Mouse (Mus musculus) midbrain, embryonic 16.5 days (tissue): ENCODE measurements at regions not wholly inside any gene's neighbourhood (a gene's known extent, or its start where the extent isn't known, plus 50 kb on each side); places are given as distances from the start of the nearest gene placed in this dataset.

Source experiments
- ATAC-seq: fragments of 200-750 bp; cut with Nextera tagmentation; 2 replicates; pipeline ENCODE4 v1.8.0; 2017; ENCODE audit warnings: moderate TSS enrichment
- H3K27ac ChIP-seq: fragments of 300-500 bp; sonication (generic); 2 replicates; pipeline ENCODE4 v1.5.1; 2014; ENCODE audit warnings: mild to moderate bottlenecking, low read length, mixed read lengths
- H3K27me3 ChIP-seq: fragments of 300-500 bp; sonication (generic); 2 replicates; pipeline ENCODE4 v1.6.1; 2014; ENCODE audit warnings: low read depth, low read length, mixed read lengths; ENCODE audit not compliant: control insufficient read depth, insufficient read depth
- H3K36me3 ChIP-seq: fragments of 300-500 bp; sonication (generic); 2 replicates; pipeline ENCODE4 v1.6.1; 2014; ENCODE audit warnings: mild to moderate bottlenecking, low read length, moderate library complexity, mixed read lengths; ENCODE audit not compliant: control insufficient read depth, insufficient read depth
- H3K4me1 ChIP-seq: fragments of 300-500 bp; sonication (generic); 2 replicates; pipeline ENCODE4 v1.6.1; 2014; ENCODE audit warnings: mild to moderate bottlenecking, low read length, mixed read lengths; ENCODE audit not compliant: control insufficient read depth, insufficient read depth
- H3K4me2 ChIP-seq: fragments of 300-500 bp; sonication (generic); 2 replicates; pipeline ENCODE4 v1.6.1; 2014; ENCODE audit warnings: mild to moderate bottlenecking, low read length, mixed read lengths
- H3K4me3 ChIP-seq: fragments of 300-500 bp; sonication (generic); 2 replicates; pipeline ENCODE4 v1.5.1; 2014; ENCODE audit warnings: low read depth, mild to moderate bottlenecking, low read length, moderate library complexity, mixed read lengths
- H3K9ac ChIP-seq: fragments of 300-500 bp; sonication (generic); 2 replicates; pipeline ENCODE4 v1.6.1; 2014; ENCODE audit warnings: low read depth, low read length, mixed read lengths
- H3K9me3 ChIP-seq: fragments of 300-500 bp; sonication (generic); replicated peaks from 2 replicates; pipeline ENCODE4 v1.6.1; 2014; ENCODE audit warnings: mild to moderate bottlenecking, low read length, mixed read lengths; ENCODE audit not compliant: control insufficient read depth, poor library complexity, severe bottlenecking
- WGBS: fragments of 180-500 bp; shearing (Covaris S2); extraction: QIAGEN DNeasy Blood & Tissue Kit; methylation state at CpG from one replicate; pipeline ENCODE4 v1.1.7; 2014; 5-methylcytosine and 5-hydroxymethylcytosine counted together

GRCm38 (mm10) chr19:52623496-52623895 is 359.4 kb downstream of the Ins1 start:
- no peaks in the 10 kb centered on the region for H3K27me3 ChIP-seq
- no peak overlapping the region for H3K27ac ChIP-seq
- H3K4me1 ChIP-seq = no peaks in the 10 kb centered on the region
- H3K4me3 ChIP-seq = no peak overlapping the region
- H3K4me2 ChIP-seq = no peak overlapping the region
- no peak overlapping the region for H3K9ac ChIP-seq
- no peaks in the 10 kb centered on the region for H3K36me3 ChIP-seq
- ATAC-seq = no peak
- no peaks in the 10 kb centered on the region for H3K9me3 ChIP-seq

GRCm38 (mm10) chr19:52613353-52613752 is 349.3 kb downstream of the Ins1 start:
- Histone ChIP-seq H3K36me3 (no peaks in the 10 kb centered on the region), H3K27ac (no peak overlapping the region), H3K4me1 (no peaks in the 10 kb centered on the region), H3K4me2 (no peak overlapping the region), H3K9me3 (no peaks in the 10 kb centered on the region), H3K4me3 (no peak overlapping the region), H3K27me3 (no peaks in the 10 kb centered on the region), H3K9ac (no peak overlapping the region)
- ATAC-seq = no peak
- 92% methylated on average over 5 of the region's 5 CpGs for WGBS

DNA sequence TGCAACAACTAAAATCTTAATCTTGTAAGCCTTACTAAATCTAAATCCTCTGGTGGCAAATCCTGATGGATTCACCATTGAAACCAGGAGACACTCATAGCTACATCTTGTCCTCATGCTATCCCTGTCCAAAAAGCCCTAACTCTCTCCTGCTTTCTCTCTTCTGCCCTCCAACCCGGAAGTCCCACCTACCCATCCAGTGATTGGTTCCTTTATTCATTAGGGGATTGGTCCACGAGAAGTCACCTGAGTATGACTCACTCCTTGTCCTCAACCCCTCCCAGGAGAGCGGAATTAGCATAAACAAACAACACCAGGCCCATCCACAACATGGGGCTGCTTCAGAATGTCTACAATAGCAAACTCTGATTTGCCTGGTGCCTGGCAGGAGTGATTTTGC is 342.8 kb downstream of the Ins1 start:
- H3K9ac ChIP-seq = no peak overlapping the region
- no peak overlapping the region for H3K4me2 ChIP-seq
- H3K36me3 ChIP-seq = no peaks in the 10 kb centered on the region
- no peak for ATAC-seq
- H3K4me1 ChIP-seq = no peaks in the 10 kb centered on the region
- WGBS = 78% methylated on average over 3 of the region's 3 CpGs
- no peak overlapping the region for H3K4me3 ChIP-seq
- H3K27ac ChIP-seq = no peak overlapping the region
- H3K27me3 ChIP-seq = no peaks in the 10 kb centered on the region
- no peaks in the 10 kb centered on the region for H3K9me3 ChIP-seq

- Histone ChIP-seq H3K9ac (no peak overlapping the region), H3K9me3 (no peaks in the 10 kb centered on the region), H3K4me2 (no peak overlapping the region), H3K27ac (peak overlapping the region; percentile 1; the same call in 1 of the 2 replicates), H3K36me3 (no peaks in the 10 kb centered on the region), H3K4me1 (0 out of 2 replicates have a peak, but pooled peaks cover 5% of the 10 kb centered on the region), H3K27me3 (no peaks in the 10 kb centered on the region), H3K4me3 (no peak overlapping the region)
- 7% methylated on average over 3 of the region's 3 CpGs for WGBS
- ATAC-seq = peak; percentile 45
Observed at GRCm38 (mm10) chr19:52600410-52600809, 336.3 kb downstream of the Ins1 start.

DNA sequence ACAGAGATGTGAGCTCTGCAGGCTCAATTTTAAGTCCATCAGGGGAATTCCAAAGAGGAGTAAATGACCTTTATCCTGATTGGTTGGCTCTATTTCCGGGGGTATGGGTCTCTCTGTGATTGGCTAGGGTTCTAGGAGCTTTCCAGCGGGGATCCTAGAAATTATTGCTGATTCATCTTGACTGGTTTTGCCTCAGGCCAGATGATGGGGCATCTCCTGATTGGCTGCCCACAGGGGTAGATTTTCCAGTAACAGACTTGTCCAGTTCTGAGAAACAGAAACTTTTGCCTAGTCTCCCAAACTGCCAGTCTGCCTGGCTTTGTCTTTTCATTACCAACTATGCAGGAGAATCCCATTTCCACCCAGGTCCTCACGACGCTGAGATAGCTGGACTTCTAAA is 301.3 kb downstream of the Ins1 start:
- no peaks in the 10 kb centered on the region for H3K27me3 ChIP-seq
- no peak overlapping the region for H3K27ac ChIP-seq
- no peak for ATAC-seq
- no peaks in the 10 kb centered on the region for H3K9me3 ChIP-seq
- H3K4me2 ChIP-seq = no peak overlapping the region
- H3K4me1 ChIP-seq = no peaks in the 10 kb centered on the region
- no peak overlapping the region for H3K9ac ChIP-seq
- WGBS = 92% methylated on average over 4 of the region's 4 CpGs
- H3K36me3 ChIP-seq = no peaks in the 10 kb centered on the region
- no peak overlapping the region for H3K4me3 ChIP-seq

GRCm38 (mm10) chr19:52534758-52535157 is 270.7 kb downstream of the Ins1 start:
- Histone ChIP-seq H3K9ac (no peak overlapping the region), H3K4me3 (no peak overlapping the region), H3K27me3 (no peaks in the 10 kb centered on the region), H3K27ac (no peak overlapping the region), H3K36me3 (no peaks in the 10 kb centered on the region), H3K4me1 (no peaks in the 10 kb centered on the region), H3K9me3 (no peaks in the 10 kb centered on the region), H3K4me2 (no peak overlapping the region)
- no peak for ATAC-seq
- 24% methylated on average over 4 of the region's 4 CpGs for WGBS

DNA sequence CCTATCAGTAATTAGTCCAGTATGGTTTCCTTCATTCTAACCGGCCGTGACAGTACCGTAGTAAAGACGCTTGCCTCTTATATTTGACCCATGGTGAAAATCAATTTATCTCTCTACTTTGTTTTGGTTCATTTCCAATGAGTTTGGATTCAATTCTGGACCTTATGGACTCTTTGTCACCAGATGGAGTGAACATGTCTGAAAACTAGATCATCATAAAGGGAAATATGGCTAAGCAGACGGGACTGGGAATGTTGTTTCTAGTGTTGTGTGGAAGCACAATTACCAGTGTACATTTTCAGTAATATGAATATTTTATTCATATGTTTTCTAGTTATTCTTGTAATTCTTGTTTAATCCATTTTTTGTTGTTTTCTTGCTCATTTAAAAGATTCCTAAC is 261.4 kb downstream of the Ins1 start:
- no peaks in the 10 kb centered on the region for H3K36me3 ChIP-seq
- H3K4me1 ChIP-seq = no peaks in the 10 kb centered on the region
- ATAC-seq = no peak
- no peak overlapping the region for H3K4me2 ChIP-seq
- no peak overlapping the region for H3K27ac ChIP-seq
- no peaks in the 10 kb centered on the region for H3K27me3 ChIP-seq
- 96% methylated on average over 5 of the region's 5 CpGs for WGBS
- no peaks in the 10 kb centered on the region; the same call in 1 of the 2 replicates for H3K9me3 ChIP-seq
- H3K9ac ChIP-seq = no peak overlapping the region
- H3K4me3 ChIP-seq = no peak overlapping the region

GRCm38 (mm10) chr19:52503331-52503730 is 239.2 kb downstream of the Ins1 start:
- 24% methylated on average over 4 of the region's 4 CpGs for WGBS
- Histone ChIP-seq H3K4me1 (no peaks in the 10 kb centered on the region), H3K4me2 (no peak overlapping the region), H3K9me3 (peaks cover 5% of the 10 kb centered on the region; the same call in 1 of the 2 replicates), H3K27ac (peak overlapping the region; percentile 33; the same call in 1 of the 2 replicates), H3K36me3 (no peaks in the 10 kb centered on the region), H3K27me3 (no peaks in the 10 kb centered on the region), H3K4me3 (no peak overlapping the region), H3K9ac (no peak overlapping the region)
- peak; percentile 39; the same call in 1 of the 2 replicates for ATAC-seq
